Mouse (Mus musculus): ENCODE measurements around the gene Tut1. TPM values are rescaled to one million over a fixed set of nuclear protein-coding genes. Genes with fewer than 3 reads are reported as not detected.

The Tut1 gene
- polyA plus RNA-seq, 1 experiment from 2014 or later: 33.6 TPM

DNA sequence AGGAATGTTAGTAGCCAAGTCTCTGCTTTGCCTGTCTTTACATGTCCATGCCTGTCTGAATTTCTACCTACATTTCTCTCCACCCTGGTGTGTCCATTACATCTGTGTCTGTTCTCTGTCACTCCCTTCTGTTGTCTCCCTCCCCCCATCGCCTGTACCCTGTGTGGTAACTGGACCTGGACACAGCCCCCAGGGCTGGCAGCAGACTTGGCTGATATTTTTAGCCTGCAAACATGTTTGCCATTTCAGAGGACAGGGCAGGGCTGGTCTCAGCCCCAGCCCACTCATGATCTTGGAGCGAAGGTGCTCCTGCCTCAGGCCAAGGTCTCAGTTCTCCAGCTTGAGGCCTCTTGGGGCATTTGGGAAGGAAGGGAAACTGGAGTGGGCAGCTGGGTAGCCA lies 34.2 kb downstream of the Tut1 start:
- H3K4me2 ChIP-seq (ENCODE audit: low read length): no peak overlapping the region
- H3K27me3 ChIP-seq (replicated peaks; ENCODE audit: control insufficient read depth, insufficient read depth, low read length): peaks cover 14% of the 10 kb centered on the region
- H3K9me3 ChIP-seq (ENCODE audit: control insufficient read depth, low read length): no peaks in the 10 kb centered on the region
- H3K36me3 ChIP-seq (ENCODE audit: control insufficient read depth, insufficient read depth): no peaks in the 10 kb centered on the region
- no peak overlapping the region for H3K27ac ChIP-seq (ENCODE audit: low read length)
- H3K9ac ChIP-seq (replicated peaks; ENCODE audit: low read depth, low read length): no peak overlapping the region
- ATAC-seq: no peak
- WGBS: 48% methylated on average over 2 of the region's 2 CpGs
- no peak overlapping the region for H3K4me3 ChIP-seq (replicated peaks; ENCODE audit: low read length)
- peaks cover 41% of the 10 kb centered on the region for H3K4me1 ChIP-seq (replicated peaks; ENCODE audit: control insufficient read depth, insufficient read depth, low read length)

DNA sequence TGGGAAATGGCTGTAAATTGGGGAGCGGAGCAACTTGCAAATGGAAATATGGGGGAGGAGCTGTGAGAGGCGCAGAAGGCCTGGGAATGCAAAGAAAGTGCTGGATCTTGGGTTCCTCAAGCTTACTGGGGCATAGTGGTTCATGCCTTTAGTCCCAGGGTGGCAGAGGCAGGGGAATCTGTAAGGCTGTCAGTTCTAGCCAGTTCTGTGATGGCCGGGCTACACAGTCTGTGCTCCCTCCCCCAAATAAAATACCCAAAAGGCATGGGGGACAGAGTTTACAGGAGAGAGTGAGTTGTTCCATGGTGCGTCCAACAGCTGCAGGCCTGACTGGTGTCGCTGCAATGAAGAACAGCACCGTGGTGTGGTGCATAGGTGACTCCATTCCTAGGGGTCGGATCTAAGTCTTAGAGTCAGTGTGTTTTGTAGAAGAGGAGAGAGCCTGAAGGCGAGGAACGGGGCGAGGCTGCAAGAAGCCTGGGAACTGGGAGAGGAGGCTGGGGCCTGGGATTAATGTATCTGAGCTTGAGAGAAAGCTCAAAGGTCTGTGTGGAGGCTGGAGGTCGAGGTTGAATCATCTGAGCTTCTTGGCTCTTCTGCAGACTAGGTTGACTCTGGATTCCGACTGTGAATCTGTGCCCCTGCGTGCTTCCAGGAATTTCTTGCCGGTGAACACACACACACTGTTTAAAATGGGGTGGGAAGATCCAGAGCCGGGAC lies 34.9 kb downstream of the Tut1 start:
- no peak for ATAC-seq
- peaks cover 14% of the 10 kb centered on the region for H3K27me3 ChIP-seq (replicated peaks; ENCODE audit: control insufficient read depth, insufficient read depth, low read length)
- H3K4me3 ChIP-seq (replicated peaks; ENCODE audit: low read length): peak overlapping the region; percentile 44
- peaks cover 38% of the 10 kb centered on the region for H3K4me1 ChIP-seq (replicated peaks; ENCODE audit: control insufficient read depth, insufficient read depth, low read length)
- no peaks in the 10 kb centered on the region for H3K9me3 ChIP-seq (ENCODE audit: control insufficient read depth, low read length)
- H3K27ac ChIP-seq (ENCODE audit: low read length): no peak overlapping the region
- peak overlapping the region; percentile 45; the same call in 1 of the 2 replicates for H3K9ac ChIP-seq (replicated peaks; ENCODE audit: low read depth, low read length)
- peak overlapping the region; percentile 78 for H3K4me2 ChIP-seq (ENCODE audit: low read length)
- WGBS: 25% methylated on average over 15 of the region's 15 CpGs
- H3K36me3 ChIP-seq (ENCODE audit: control insufficient read depth, insufficient read depth): no peaks in the 10 kb centered on the region

DNA sequence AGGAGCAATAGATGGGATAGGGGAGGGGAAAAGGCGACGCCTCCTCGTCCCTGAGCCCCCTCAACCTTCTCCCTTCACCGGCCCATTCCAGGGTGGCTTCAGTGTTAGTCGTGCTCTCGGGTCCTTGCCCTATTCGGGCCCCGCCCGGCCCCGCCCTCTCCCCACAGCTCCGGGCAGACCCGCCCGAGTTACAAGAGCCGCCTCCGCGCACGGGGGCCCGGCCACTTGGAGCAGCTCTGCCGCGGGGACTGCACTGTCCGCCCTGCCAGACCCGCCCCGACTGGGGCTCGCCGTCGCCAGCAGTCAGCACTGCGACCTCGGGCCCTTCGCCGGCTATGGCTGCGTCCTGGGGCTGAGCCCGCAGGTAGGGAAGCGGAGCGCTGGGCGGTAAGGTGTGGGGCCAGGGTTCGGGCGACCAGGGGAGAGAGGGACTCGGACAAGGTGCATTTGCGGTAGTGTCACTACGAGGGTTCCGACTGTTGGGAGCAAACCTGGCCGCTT lies 35.5 kb downstream of the Tut1 start, which contains the start of gene Ahnak:
TSS of gene Ahnak (plus strand) at position 219 of the 501 bp plus-strand sequence.
- ATAC-seq: peak; percentile 24; the same call in 1 of the 2 replicates
- Histone ChIP-seq H3K9me3 (ENCODE audit: control insufficient read depth, low read length) (no peaks in the 10 kb centered on the region), H3K27ac (ENCODE audit: low read length) (no peak within 1 kb of the TSS), H3K9ac (replicated peaks; ENCODE audit: low read depth, low read length) (peak within 1 kb of the TSS; percentile 45), H3K4me2 (ENCODE audit: low read length) (peak within 1 kb of the TSS; percentile 78), H3K4me1 (replicated peaks; ENCODE audit: control insufficient read depth, insufficient read depth, low read length) (peaks cover 32% of the 10 kb centered on the region), H3K4me3 (replicated peaks; ENCODE audit: low read length) (peak within 1 kb of the TSS; percentile 44), H3K27me3 (replicated peaks; ENCODE audit: control insufficient read depth, insufficient read depth, low read length) (peaks cover 14% of the 10 kb centered on the region), H3K36me3 (ENCODE audit: control insufficient read depth, insufficient read depth) (no peaks in the 10 kb centered on the region)
- WGBS: 0% methylated on average over 37 of the region's 42 CpGs

DNA sequence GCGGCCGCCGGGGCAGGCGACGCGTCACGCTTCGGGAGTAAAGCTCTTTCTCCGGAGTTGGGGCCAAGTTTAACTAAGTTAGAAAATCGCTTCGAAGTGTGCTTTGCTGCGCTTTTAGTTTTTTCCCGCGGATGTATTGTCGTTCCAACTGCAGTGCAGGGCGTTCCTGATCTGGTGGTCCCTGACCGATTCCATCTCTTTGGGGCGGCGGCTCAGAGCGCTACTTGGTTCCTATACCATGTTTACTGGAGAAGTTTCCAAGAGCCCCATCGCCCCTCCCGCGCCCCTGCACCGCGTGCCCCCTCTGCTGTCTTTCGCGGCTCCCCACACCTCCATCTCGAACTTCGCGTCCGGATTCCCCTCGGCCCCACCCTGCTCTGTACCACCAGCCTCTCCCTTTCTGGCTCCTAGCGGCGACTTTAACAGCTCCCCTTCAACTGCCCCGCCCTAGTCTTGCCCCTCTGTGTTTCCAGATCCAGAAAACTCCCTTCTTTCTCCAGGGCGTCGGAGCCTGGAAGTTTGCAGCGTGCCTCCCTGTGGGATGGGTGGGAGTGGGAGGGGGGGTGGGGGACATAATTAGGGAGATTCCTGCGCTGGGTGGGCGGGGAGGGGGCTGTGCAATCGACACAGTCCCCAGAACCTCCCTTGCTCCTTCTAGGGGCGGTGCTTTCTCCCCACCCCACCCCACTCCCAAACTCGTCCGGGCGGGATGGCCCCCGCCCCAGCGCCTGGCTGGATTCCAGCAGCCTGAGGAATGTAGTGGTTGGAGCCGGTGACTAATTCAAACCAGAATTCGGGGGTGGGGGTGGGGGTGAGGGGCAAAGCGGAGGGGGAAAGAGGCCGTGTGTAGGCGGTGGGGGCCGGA lies 36.2 kb downstream of the Tut1 start:
- H3K9me3 ChIP-seq (ENCODE audit: control insufficient read depth, low read length): no peaks in the 10 kb centered on the region
- whole genome bisulfite sequencing: under 1% methylated on average over 53 of the region's 53 CpGs
- no peaks in the 10 kb centered on the region for H3K36me3 ChIP-seq (ENCODE audit: control insufficient read depth, insufficient read depth)
- peaks cover 14% of the 10 kb centered on the region for H3K27me3 ChIP-seq (replicated peaks; ENCODE audit: control insufficient read depth, insufficient read depth, low read length)
- peak overlapping the region; percentile 78 for H3K4me2 ChIP-seq (ENCODE audit: low read length)
- peak; percentile 45 for ATAC-seq
- H3K9ac ChIP-seq (replicated peaks; ENCODE audit: low read depth, low read length): peak overlapping the region; percentile 45
- H3K27ac ChIP-seq (ENCODE audit: low read length): no peak overlapping the region
- H3K4me1 ChIP-seq (replicated peaks; ENCODE audit: control insufficient read depth, insufficient read depth, low read length): peaks cover 25% of the 10 kb centered on the region
- peak overlapping the region; percentile 44 for H3K4me3 ChIP-seq (replicated peaks; ENCODE audit: low read length)

DNA sequence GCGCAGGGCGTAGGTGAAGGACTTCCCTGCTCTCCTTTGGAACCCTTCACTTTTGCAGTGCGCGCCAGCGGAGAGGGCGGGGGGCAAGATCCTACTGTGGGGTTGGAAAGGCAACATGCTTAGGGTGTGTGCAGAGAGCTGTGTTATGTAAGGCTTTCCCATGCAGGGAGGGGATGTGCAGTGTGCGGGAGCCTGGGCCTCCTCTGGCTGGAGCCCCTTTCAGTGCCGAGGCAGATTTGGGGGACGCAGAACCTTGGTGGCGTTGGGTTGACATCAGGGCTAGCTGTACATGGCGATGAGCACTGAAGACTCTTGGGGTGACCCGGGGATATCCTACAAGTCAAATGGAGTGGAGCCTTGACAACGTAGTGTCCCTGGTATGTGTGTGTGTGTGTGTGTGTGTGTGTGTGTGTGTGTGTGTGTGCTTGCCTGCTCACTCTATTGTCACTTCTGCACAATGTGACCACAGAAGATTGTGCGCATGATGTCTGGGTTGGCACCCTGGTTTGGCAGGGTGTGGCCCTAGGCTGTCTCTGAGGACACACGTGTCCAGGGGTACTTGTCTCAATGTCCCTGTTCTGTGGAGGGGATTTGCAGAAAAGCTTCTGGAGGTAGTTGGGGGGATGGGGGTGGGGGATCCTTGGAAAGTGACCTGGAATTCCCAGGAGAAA lies 36.9 kb downstream of the Tut1 start:
- no peaks in the 10 kb centered on the region for H3K36me3 ChIP-seq (ENCODE audit: control insufficient read depth, insufficient read depth)
- H3K9me3 ChIP-seq (ENCODE audit: control insufficient read depth, low read length): no peaks in the 10 kb centered on the region
- peak overlapping the region; percentile 78 for H3K4me2 ChIP-seq (ENCODE audit: low read length)
- H3K9ac ChIP-seq (replicated peaks; ENCODE audit: low read depth, low read length): peak overlapping the region; percentile 27
- H3K27ac ChIP-seq (ENCODE audit: low read length): no peak overlapping the region
- peak; percentile 47 for ATAC-seq
- WGBS: 16% methylated on average over 15 of the region's 15 CpGs
- H3K27me3 ChIP-seq (replicated peaks; ENCODE audit: control insufficient read depth, insufficient read depth, low read length): peaks cover 14% of the 10 kb centered on the region
- H3K4me3 ChIP-seq (replicated peaks; ENCODE audit: low read length): peak overlapping the region; percentile 44
- peaks cover 20% of the 10 kb centered on the region for H3K4me1 ChIP-seq (replicated peaks; ENCODE audit: control insufficient read depth, insufficient read depth, low read length)

DNA sequence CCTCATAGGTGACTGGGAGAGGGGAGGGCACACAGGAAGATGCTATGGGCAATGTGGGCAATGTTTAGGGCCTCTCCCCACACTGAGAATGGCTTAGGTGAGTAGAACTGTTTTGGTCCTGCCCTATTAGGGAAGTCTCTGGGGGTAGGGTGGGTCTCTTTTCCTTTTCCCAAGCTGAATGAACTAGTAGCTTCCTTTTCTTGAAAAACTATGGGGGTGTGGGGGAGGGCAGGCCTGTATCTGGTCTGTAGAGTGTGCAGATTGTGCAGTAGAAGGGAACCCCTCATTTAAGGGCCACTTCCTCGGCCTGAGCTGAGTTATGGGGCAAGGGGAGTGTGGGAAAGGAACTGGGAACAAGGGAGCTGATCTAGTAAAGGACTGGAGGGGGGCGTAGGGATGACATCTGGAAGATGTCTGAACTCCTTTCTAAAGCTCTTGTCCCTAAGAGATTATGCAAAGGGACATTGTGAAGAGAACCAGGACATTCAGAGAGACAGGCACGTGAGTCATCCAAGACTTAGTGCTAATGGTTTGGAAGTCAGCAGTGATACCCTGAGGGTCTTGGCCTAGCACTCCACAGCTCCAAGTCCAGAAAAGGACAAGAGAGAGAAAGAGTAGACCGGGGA lies 37.7 kb downstream of the Tut1 start:
- WGBS: 68% methylated on average over 4 of the region's 4 CpGs
- Histone ChIP-seq H3K9ac (replicated peaks; ENCODE audit: low read depth, low read length) (no peak overlapping the region), H3K4me3 (replicated peaks; ENCODE audit: low read length) (no peak overlapping the region), H3K4me1 (replicated peaks; ENCODE audit: control insufficient read depth, insufficient read depth, low read length) (peaks cover 20% of the 10 kb centered on the region), H3K4me2 (ENCODE audit: low read length) (no peak overlapping the region), H3K36me3 (ENCODE audit: control insufficient read depth, insufficient read depth) (no peaks in the 10 kb centered on the region), H3K27ac (ENCODE audit: low read length) (no peak overlapping the region), H3K27me3 (replicated peaks; ENCODE audit: control insufficient read depth, insufficient read depth, low read length) (peaks cover 14% of the 10 kb centered on the region), H3K9me3 (ENCODE audit: control insufficient read depth, low read length) (no peaks in the 10 kb centered on the region)
- no peak for ATAC-seq

DNA sequence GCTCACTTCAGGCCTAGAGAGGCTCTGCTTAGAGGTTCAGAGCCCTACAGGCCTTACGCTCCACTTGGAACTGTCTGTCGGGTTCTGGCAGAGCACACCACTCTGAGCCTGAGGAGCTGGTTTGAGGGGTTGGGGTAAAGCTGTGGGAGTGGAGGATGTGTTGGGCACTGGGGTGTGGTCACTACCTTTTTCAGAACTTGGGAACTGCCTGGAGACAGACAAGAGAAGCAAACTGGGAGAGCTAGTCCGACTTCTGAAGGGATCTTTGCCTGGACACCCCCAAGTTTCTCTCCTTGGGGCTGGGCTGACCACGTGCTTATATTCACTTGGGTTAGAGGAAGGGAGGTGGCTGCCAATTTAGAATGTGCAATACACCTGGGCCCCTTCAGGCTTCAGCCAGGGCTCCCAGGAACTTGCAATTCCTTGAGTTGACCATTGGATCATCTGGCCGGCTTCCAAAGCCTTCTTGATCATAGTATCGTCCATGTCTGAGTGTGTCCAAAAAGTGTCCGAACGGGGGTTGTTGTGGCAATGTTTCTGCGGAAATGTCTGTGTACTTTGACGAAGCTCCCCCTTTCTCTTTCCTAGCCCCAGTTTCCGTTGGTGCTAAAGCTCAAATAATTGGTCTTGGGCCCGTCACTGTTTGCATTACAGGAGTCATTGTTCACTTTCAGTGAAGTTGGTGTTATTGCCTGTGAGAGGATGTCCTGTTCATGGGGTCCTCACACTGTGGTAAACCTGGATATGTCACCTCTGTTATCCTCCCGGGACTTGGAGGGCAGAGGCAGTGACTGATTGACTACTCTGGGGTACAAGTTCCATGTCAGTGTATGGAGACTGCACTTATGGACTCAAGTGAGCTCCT lies 38.5 kb downstream of the Tut1 start:
- H3K9ac ChIP-seq (replicated peaks; ENCODE audit: low read depth, low read length): no peak overlapping the region
- H3K36me3 ChIP-seq (ENCODE audit: control insufficient read depth, insufficient read depth): no peaks in the 10 kb centered on the region
- peaks cover 14% of the 10 kb centered on the region for H3K27me3 ChIP-seq (replicated peaks; ENCODE audit: control insufficient read depth, insufficient read depth, low read length)
- 81% methylated on average over 13 of the region's 13 CpGs for WGBS
- H3K4me1 ChIP-seq (replicated peaks; ENCODE audit: control insufficient read depth, insufficient read depth, low read length): peaks cover 20% of the 10 kb centered on the region
- no peak overlapping the region for H3K27ac ChIP-seq (ENCODE audit: low read length)
- no peak overlapping the region for H3K4me3 ChIP-seq (replicated peaks; ENCODE audit: low read length)
- H3K9me3 ChIP-seq (ENCODE audit: control insufficient read depth, low read length): no peaks in the 10 kb centered on the region
- no peak for ATAC-seq
- H3K4me2 ChIP-seq (ENCODE audit: low read length): no peak overlapping the region
